Mouse (Mus musculus): ENCODE measurements around the gene Trpv5.

Gene Trpv5

GRCm38 (mm10) chr6:41641173-41641866 lies 39.2 kb downstream of the Trpv5 start:
- no peak for DNase-seq (ENCODE audit: extremely low spot score, low read depth, low spot score)

GRCm38 (mm10) chr6:41640449-41640848 lies 40.1 kb downstream of the Trpv5 start:
- DNase-seq (ENCODE audit: extremely low spot score, low read depth, low spot score) = no peak

- DNase-seq (ENCODE audit: extremely low spot score, low read depth, low spot score) = no peak
These were observed 42.6 kb downstream of the Trpv5 start for GRCm38 (mm10) chr6:41637927-41638506.

GRCm38 (mm10) chr6:41637393-41637792 lies 43.2 kb downstream of the Trpv5 start:
- no peak for DNase-seq (ENCODE audit: extremely low spot score, low read depth, low spot score)

GRCm38 (mm10) chr6:41636178-41636577 lies 44.4 kb downstream of the Trpv5 start, which contains the start of gene Trpv6:
Gene Trpv6 (minus strand): TSS chr6:41636405.
- DNase-seq (ENCODE audit: extremely low spot score, low read depth, low spot score) = no peak

- DNase-seq (ENCODE audit: extremely low spot score, low read depth, low spot score) = no peak
These were observed 45.4 kb downstream of the Trpv5 start for GRCm38 (mm10) chr6:41635211-41635610.

- DNase-seq (ENCODE audit: extremely low spot score, low read depth, low spot score) = no peak
These were observed 49.0 kb downstream of the Trpv5 start for GRCm38 (mm10) chr6:41631549-41631948.

GRCm38 (mm10) chr6:41630791-41631190 lies 49.8 kb downstream of the Trpv5 start:
- no peak for DNase-seq (ENCODE audit: extremely low spot score, low read depth, low spot score)

- DNase-seq (ENCODE audit: extremely low spot score, low read depth, low spot score) = no peak
These were observed 52.4 kb downstream of the Trpv5 start for GRCm38 (mm10) chr6:41628180-41628579.

GRCm38 (mm10) chr6:41622661-41623060 lies 57.9 kb downstream of the Trpv5 start:
- DNase-seq (ENCODE audit: extremely low spot score, low read depth, low spot score) = no peak

GRCm38 (mm10) chr6:41621241-41621990 lies 59.2 kb downstream of the Trpv5 start:
- no peak for DNase-seq (ENCODE audit: extremely low spot score, low read depth, low spot score)

GRCm38 (mm10) chr6:41620173-41620798 lies 60.3 kb downstream of the Trpv5 start:
- no peak for DNase-seq (ENCODE audit: extremely low spot score, low read depth, low spot score)

GRCm38 (mm10) chr6:41607637-41608036 lies 72.9 kb downstream of the Trpv5 start:
- DNase-seq (ENCODE audit: extremely low spot score, low read depth, low spot score) = no peak

GRCm38 (mm10) chr6:41606214-41606613 lies 74.4 kb downstream of the Trpv5 start:
- no peak for DNase-seq (ENCODE audit: extremely low spot score, low read depth, low spot score)

- DNase-seq (ENCODE audit: extremely low spot score, low read depth, low spot score) = no peak
These were observed 74.8 kb downstream of the Trpv5 start for GRCm38 (mm10) chr6:41605794-41606104.

- DNase-seq (ENCODE audit: extremely low spot score, low read depth, low spot score) = peak; percentile 20
These were observed 75.3 kb downstream of the Trpv5 start, which contains the start of gene Ephb6 for GRCm38 (mm10) chr6:41605061-41605793. Gene Ephb6 (plus strand): TSS chr6:41605482.

- DNase-seq (ENCODE audit: extremely low spot score, low read depth, low spot score) = peak; percentile 61
These were observed 76.0 kb downstream of the Trpv5 start for GRCm38 (mm10) chr6:41604401-41605050.

Measured in hindlimb bud, embryonic 11.5 days (tissue).